Mouse (Mus musculus) myocyte (in vitro differentiated cells): ENCODE results near the gene Mmp9.

ENCODE experiments used
- CEBPB ChIP-seq: IDR thresholded peaks from 2 replicates; pipeline ENCODE4 v1.6.1; 2011; ENCODE audit warnings: mild to moderate bottlenecking, moderate library complexity; ENCODE audit not compliant: poor library complexity, insufficient read depth, severe bottlenecking
- E2F4 ChIP-seq: IDR thresholded peaks from one replicate; pipeline ENCODE4 v1.6.1; 2011; ENCODE audit warnings: mild to moderate bottlenecking, control low read depth, moderate library complexity; ENCODE audit not compliant: insufficient read depth
- MAX ChIP-seq: IDR thresholded peaks from one replicate; pipeline ENCODE4 v1.6.1; 2011; ENCODE audit warnings: low read depth, mild to moderate bottlenecking, control low read depth
- MYOD1 ChIP-seq, 3 experiments: IDR thresholded peaks; one replicate each; pipeline ENCODE4 v1.6.1; 2011; ENCODE audit warnings: control low read depth in 2 of 3, low read depth in 2 of 3, mild to moderate bottlenecking in 2 of 3, moderate library complexity in 1 of 3; ENCODE audit not compliant: insufficient read length in 2 of 3, control insufficient read depth in 1 of 3
- MYOG ChIP-seq, 3 experiments: IDR thresholded peaks; one replicate each; pipeline ENCODE4 v1.6.1; 2011; ENCODE audit warnings: control low read depth in 2 of 3, low read depth in 2 of 3, mild to moderate bottlenecking in 2 of 3; ENCODE audit not compliant: insufficient read length in 2 of 3, control insufficient read depth in 1 of 3, insufficient read depth in 1 of 3
- POLR2A ChIP-seq: IDR thresholded peaks from one replicate; pipeline ENCODE4 v1.6.1; 2011; ENCODE audit warnings: low read depth, mild to moderate bottlenecking, control low read depth, moderate library complexity; ENCODE audit not compliant: insufficient read length
- POLR2AphosphoS2 ChIP-seq: IDR thresholded peaks from one replicate; pipeline ENCODE4 v1.6.1; 2011; ENCODE audit warnings: low read depth, control low read depth; ENCODE audit not compliant: insufficient read length
- REST ChIP-seq: IDR thresholded peaks from one replicate; pipeline ENCODE4 v1.6.1; 2011; ENCODE audit warnings: mild to moderate bottlenecking, control low read depth, moderate library complexity; ENCODE audit not compliant: insufficient read depth, insufficient read length
- TCF12 ChIP-seq: IDR thresholded peaks from one replicate; pipeline ENCODE4 v1.6.1; 2011; ENCODE audit warnings: mild to moderate bottlenecking, control low read depth; ENCODE audit not compliant: poor library complexity, insufficient read depth, severe bottlenecking
- USF1 ChIP-seq: IDR thresholded peaks from one replicate; pipeline ENCODE4 v1.6.1; 2011; ENCODE audit warnings: low read depth, mild to moderate bottlenecking, control low read depth, moderate library complexity

DNA sequence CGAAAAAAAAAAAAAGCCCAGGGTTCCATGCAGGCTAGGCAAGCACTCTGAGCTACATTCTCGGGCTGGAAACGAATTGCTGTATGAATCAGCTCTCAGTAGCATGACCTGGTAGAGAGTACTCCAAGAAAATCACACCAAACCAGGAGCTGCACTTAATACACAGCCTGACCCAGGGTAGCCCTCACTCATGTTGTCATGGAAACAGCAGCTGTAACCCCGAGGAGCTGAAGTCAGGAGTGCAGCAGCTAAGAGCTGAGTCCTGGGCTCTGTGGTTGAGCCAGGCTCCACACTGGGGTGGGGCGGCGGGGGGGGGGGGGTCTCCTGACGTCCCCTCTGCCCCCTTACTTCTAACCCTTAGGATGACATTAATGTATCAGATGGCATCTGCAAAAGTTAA is 18.6 kb upstream of the Mmp9 start:
- TF ChIP-seq REST (no peak), E2F4 (no peak), POLR2A (no peak), TCF12 (no peak), USF1 (no peak), MYOD1 (IDR thresholded peaks at IDR 0.05; ENCODE audit: control insufficient read depth in 1 of 3, insufficient read length in 2 of 3, low read depth in 2 of 3) (no peak), MAX (no peak), POLR2AphosphoS2 (no peak), CEBPB (no peak), MYOG (IDR thresholded peaks at IDR 0.05; ENCODE audit: control insufficient read depth in 1 of 3, insufficient read depth in 1 of 3, insufficient read length in 2 of 3, low read depth in 2 of 3) (no peak)
